Mouse (Mus musculus) embryo, embryonic 10 days (tissue): Measurements from ENCODE around the gene Tmem150a.

Experiments
- DNase-seq: peaks from one replicate; pipeline ENCODE4 v3.0.0-alpha.2; 2015; ENCODE audit warnings: low spot score

Gene Tmem150a

DNA sequence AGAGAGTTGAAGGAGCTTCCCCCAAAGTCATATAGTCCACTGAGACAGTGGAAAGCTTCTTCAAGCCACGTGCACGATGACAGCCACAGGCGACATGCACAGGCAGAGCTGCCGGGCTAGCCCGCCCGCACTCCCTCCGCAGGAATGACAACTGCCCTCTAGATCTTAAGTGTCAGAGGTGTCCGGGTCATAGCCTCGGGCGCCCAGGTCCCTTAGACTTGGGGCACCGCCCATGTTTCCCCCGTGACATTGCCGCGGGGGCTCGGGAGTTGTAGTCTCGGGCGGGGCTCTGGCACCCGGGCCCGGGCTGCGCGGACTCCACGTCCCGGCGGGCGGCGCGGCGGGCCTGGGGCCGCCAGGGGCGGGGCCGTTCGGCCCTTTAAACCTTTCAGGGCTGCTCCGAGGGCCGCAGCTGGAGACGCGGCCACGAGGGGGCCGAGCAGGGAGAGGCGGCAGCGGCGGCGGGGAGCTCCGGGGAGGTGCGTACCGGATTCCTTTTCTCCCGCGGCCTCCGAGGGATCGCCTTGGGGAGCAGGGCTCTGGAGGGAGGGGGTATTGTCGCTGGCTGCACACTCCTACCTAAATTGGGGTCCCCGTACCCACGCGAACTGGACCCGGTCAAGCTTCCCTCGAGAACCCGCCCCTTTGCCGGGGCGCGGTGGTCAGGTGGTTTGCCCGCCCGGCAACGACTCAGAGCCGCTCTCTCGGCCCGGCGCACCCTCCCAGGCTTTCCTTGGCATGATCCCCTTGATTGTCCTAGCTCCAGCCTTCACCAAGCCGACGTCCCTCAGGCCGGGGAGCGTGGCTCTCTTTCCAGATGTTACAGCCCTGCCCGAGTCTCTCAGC is at the start of gene Tmem150a:
Gene Tmem150a (plus strand): TSS at position 382 of the 846 bp plus-strand sequence.
- peak; percentile 79 for DNase-seq

DNA sequence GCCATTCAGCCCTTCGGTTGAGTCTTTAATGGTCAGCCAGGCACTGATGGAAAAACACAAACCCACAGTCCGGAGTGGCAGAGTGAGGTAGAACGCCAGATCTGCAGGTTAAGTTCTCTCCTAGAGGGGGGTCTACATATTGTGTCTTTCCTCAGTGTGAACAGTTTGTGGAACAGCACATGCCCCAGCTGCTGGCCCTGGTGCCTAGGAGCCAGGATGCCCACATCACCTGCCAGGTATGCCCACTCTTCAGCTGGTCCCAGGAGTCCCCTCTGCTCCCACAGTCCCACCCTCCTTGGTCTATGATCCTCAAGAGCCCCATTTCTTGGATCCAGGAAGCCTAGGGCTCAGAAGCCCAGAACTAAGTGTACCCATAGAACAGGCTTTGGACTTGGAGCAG is 43.0 kb upstream of the Tmem150a start:
- DNase-seq, result no peak

DNA sequence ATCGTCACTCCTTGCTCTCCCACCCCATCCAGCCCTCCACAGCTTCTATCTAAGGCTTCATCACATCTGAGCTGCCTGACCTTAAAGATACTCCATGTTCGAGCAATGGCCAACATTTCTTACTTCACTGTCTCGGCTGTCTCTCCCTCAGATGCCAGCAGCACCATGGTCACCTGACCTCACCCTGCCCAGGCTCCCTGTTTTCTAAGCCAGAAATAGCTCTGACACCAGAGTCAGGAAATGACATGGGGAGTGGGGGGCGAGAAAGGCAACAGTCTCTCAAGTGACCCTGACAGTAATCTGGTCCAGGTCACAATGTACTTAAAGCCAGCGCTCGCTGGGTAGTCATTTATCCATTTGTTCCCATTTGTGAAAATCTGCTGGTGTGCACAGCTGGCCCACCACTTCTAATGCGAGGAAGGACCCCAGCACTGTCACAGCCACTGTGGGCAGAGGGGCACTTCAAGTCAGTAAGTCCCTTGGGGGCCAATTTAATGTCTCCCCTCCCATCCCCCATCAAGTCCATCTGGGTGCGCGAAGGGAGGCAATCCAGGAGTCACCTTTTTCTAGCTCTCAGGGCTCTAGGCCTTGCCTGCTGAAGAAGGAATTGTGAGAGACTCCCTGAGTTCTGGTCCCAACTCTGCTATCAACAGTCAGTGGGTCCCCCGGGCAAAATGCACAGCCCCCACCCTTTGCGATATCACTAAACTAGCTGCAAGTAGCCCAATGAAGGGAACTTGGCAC is 42.0 kb upstream of the Tmem150a start:
- DNase-seq, result no peak

DNA sequence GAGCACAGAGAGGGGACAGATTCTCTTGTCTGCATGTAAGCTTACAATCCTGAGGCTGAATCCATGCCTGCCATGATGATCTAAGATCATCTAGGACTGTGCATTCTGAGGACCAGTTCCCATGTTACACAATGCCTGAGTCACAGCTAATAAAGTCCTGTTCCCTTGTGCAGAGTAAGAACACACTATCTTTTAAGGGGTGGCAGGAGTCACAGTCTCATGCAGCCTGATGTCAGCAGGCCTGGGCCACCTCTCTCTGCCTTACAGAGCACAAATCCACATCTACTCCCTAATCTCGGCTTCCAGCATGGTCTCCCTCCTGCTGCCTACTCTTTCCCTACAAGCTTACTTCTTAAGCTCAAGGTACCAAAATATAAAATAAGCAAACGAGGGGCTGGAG is 39.9 kb upstream of the Tmem150a start:
- no peak for DNase-seq

GRCm38 (mm10) chr6:72316044-72316443 is 39.2 kb upstream of the Tmem150a start:
- DNase-seq, result no peak

DNA sequence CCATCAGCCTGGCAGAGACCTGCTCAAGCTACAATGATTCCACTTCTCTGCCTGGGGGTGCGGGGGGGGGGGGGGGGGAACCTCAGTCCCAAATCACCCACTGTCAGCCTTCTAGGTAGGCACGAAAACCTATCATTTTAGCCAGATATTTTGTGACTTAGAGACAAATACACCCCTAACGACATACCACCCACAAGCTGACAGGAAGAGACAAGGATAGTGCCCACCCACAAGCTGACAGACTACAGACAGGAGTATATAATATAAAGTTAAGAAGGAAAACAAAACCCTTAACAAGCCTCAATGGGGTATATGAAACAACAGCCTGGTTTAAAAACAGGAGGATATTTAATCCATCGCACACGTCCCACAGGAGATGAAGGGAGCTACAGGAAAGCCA is 36.8 kb upstream of the Tmem150a start:
- DNase-seq, result no peak

GRCm38 (mm10) chr6:72319019-72319418 is 36.2 kb upstream of the Tmem150a start:
- DNase-seq, result peak; percentile 23

- DNase-seq, result no peak
Measured at GRCm38 (mm10) chr6:72322936-72323335, 32.3 kb upstream of the Tmem150a start.

DNA sequence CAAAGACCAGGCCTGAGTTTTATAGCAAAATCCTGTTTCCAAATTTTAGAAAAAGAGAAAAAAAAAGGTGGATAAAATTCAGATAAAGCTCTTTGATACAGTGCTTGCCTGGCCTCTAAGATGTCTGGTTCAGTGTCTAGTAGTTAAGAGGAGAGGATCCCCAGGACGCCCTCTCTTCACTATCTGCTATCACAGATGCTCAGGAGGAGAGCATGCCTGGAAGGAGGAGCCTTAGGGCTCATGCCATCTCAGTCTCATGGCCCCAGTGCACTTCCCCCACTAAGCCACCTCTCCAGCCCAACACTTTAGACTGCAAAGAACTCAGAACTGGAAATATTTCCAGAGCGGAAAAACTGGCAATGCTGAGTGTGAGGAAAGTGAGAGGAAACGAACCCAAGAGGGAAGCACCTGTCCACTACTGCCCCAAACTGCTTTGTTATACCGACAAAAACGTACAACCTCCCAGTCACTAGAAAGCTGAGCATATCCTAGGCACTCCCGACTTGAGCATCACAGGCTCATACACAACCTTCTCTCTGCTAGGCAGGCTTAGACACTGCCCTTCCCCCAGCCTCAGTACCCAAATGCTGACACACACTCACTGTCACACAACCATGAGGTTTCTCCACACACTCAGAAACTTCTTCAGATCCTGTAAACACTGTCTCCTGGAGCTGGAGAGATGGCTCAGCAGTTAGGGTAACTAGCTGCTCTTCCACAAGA is 31.3 kb upstream of the Tmem150a start:
- DNase-seq, result no peak

- peak; percentile 19 for DNase-seq
Measured at GRCm38 (mm10) chr6:72326274-72326673, 29.0 kb upstream of the Tmem150a start.

DNA sequence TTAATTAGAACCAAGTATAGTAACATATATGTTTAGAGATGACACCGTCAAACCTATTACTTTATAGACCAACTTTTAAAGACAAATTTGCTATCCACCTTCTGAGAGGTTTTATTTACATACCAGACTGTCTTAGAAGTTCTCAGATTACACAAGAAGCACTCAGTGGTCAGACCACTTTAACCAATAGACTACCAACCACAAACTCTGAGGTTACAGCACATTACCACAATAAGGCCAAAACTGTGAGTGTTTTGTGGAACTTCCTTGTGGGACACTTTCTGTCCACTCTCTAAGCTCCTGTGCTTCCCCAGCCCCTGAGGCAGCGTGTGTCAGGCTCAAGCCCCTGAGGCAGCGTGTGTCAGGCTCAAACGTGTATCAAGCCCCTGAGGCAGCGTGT is 26.2 kb upstream of the Tmem150a start:
- no peak for DNase-seq

DNA sequence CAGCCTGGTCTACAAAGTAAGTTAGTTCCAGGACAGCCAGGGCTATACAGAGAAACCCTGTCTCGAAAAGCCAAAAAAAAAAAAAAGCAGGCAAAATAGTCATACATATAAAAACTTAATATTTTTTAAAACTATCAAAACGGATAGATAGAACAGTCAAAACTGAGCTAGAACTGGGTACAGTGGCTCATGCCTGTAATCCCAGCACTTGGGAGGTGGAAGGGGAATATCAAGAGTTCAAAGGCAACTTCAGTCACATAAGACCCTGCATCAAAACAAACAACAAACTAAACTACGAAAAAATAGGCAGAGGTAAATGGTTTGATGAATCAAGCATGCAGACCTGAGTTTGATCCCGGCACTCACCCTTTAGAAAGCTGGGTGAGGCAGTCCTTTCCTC is 25.1 kb upstream of the Tmem150a start:
- DNase-seq, result no peak

DNA sequence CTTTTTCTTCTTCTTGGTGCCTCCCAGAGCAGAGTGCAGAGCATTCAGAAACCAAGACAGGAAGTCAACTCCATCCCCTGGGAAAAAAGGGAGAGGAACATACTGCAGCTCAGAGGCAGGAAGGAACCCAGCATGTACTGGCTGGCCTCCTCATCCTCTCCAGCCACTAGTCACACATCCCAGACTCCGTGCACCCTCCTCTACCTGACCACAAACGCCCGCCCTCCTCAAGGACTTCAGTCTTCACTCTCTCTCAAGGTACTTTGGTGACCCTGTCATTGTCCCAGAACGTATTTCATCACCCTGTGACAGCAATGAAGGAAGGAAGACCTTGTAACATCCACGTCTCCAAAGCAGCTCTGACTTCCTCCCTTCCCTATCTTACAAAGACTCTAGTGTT is 22.1 kb upstream of the Tmem150a start:
- no peak for DNase-seq

DNA sequence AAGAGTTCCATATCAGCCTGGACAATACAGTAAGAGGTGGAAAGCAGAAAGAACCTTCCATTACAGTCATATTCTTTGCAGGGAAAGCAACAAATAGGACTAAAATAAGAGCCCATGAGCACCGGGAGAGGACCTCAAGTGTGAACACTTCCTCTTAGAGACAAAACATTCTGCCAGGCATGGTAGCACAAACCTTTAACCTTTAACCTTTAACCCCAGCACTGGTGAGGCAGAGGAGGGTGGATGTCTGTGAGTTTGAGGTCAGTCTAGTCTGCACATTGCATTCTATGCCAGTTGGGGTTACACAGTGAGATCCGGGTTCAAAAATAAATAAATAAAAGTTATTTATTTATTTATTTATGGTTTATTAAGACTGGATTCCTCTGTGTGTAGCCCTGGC is 14.8 kb upstream of the Tmem150a start:
- DNase-seq, result no peak

GRCm38 (mm10) chr6:72344396-72345073 is 10.7 kb upstream of the Tmem150a start:
- no peak for DNase-seq

- DNase-seq, result peak; percentile 99
Measured at GRCm38 (mm10) chr6:72345074-72345567, 10.1 kb upstream of the Tmem150a start, which contains the start of gene Usp39. Usp39 (minus strand) TSS chr6:72345184.

GRCm38 (mm10) chr6:72345633-72346032 is 9.6 kb upstream of the Tmem150a start:
- DNase-seq, result no peak

DNA sequence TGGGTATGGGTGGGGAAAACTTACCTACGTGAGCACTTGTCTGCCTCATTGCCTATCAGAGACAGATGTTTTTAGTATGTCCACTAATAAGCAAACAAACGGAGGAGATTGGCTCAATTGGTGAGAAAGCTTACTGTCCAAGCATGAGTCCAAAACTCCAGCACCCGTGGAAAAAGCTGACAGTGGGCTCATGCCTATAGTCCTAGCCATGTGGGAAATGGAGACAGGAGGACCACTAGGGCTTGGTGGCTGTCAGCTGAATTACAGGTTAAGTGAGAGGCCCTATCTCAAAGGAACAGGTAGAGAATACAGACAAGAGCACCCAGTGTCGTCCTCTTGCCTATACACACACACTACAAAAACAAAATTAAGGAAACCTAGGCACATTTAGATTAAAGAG is 9.0 kb upstream of the Tmem150a start:
- DNase-seq, result no peak

DNA sequence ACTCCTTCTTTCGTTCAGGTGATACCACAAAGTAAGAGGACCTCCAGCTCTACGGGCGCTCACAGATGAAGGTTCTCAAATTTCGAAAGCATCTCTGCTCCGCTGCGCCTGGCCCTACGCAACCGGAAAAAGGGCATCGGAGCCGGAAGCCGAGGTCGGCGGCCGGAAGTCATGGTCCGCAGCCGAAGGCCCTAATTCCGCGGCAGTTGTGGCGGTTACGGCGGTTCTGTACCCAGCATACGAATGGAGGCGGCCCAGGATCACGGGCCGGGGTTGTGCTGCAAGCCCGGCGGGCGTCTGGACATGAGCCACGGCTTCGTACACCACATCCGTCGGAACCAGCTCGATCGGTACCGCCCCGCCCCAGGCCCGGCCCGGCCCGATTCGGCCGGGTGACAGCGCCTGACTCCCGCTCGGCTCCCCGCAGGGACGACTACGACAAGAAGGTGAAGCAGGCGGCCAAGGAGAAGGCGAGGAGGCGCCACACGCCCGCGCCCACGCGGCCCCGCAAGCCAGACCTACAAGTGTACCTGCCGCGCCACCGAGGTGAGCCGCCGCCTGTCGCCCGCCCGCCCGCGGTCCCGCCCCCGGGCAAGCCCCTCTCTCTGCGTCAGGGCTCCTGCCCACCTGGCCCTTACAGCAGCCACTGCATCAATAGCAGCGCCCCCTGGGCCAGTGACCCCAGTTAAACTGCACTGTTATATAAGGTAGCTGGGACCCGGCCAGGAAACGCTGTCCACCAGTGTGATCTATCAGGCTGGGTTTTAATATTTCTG is 7.9 kb upstream of the Tmem150a start, which contains the start of gene 0610030E20Rik:
Gene 0610030E20Rik (plus strand): TSS at position 152 of the 776 bp plus-strand sequence.
- DNase-seq, result peak; percentile 90

DNA sequence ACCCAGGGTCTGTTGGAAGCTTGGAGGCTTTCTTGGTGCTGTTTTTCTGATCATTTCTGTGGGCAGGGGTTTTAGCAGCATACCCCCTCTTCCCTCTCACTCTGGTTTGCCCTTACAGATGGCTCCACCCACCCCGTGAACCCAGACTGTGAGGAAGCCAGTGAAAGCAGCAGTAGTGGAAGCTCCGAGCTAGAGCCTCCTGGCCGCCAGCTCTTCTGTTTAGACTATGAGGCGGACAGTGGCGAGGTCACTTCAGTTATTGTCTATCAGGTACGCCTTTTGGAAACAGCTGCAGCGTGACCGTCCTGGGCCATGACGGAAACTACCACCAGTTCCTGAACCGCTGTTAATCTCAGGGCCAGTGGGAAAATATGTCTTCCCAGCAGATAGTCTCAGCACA is 6.8 kb upstream of the Tmem150a start:
- DNase-seq, result no peak

GRCm38 (mm10) chr6:72350214-72350613 is 5.0 kb upstream of the Tmem150a start:
- no peak for DNase-seq
